Mouse (Mus musculus): Measurements from ENCODE around the gene Mthfr.

DNA sequence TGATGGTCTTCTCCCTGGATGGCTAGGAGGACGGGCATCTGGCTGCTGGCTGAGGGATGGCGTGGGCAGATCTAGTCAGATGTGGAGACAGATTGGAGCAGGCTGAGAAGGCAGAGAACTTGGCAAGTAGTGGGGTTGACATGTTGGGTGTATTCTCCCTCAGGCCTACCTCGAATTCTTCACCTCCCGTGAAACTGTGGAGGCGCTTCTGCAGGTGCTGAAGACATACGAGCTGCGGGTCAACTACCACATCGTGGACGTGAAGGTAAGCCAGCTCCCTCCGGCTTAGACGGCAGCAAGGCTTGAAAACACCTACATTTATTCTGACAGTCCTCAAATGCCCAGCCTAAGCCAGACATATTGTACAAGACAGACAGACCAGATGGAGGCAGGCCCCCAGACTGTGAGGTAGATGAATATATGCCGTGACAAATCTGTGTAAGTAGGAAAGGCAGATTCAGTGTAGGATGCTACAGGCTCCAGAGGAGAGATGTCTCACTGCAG is 14.6 kb downstream of the Mthfr start:
- no peak for TF ChIP-seq CTCF (IDR thresholded peaks at IDR 0.05; ENCODE audit: extremely low read depth, insufficient read depth, low read length)
- TF ChIP-seq POLR2A (IDR thresholded peaks at IDR 0.05; ENCODE audit: extremely low read depth, insufficient read depth, low read length): no peak

Measured in cortical plate, adult 2 months (tissue).